Mouse (Mus musculus) ES-E14 (cell line): ENCODE data around the gene Gm28035.
A peak's percentile ranks its signal among the peaks of the same experiment; 100 is the strongest.

Source experiments
- CHD2 ChIP-seq: IDR thresholded peaks from 2 replicates; pipeline ENCODE4 v1.6.1; 2014; ENCODE audit warnings: mild to moderate bottlenecking, low read depth, low read length, inconsistent platforms
- ZC3H11A ChIP-seq: IDR thresholded peaks from 2 replicates; pipeline ENCODE4 v1.6.1; 2012; ENCODE audit warnings: low read depth, mild to moderate bottlenecking, inconsistent platforms, low read length, borderline replicate concordance
- ZNF384 ChIP-seq: IDR thresholded peaks from 2 replicates; pipeline ENCODE4 v1.6.1; 2012; ENCODE audit warnings: low read depth, low read length, inconsistent platforms

DNA sequence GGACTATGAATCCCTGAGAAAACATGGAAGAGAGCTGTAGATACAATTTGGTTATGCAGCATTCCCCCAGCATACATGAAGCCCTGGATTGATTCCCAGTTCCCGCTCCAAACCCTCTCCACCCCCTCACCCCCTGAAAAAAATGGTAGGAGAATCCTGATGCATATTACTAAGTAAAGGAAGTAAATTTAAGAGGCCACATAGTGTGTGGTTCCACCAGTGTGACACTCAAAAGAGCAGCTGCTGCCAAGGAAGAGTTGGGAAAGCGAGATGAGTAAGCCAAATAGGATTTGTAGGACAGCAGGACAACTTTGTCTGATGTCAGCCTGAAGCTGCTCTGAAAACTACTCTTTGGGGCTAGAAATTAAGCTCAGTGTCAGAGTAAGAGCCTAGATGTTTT lies 71.1 kb downstream of the Gm28035 start:
- no peak for TF ChIP-seq ZC3H11A
- TF ChIP-seq ZNF384, result 0 out of 2 replicates have a peak, but pooled peaks have one; percentile 58
- no peak for TF ChIP-seq CHD2
